Mouse (Mus musculus): ENCODE data around the gene Heatr5a.

The Heatr5a gene

GRCm38 (mm10) chr12:51882606-51883296, 88.4 kb downstream of the Heatr5a start:
- DNase-seq: no peak

GRCm38 (mm10) chr12:51881775-51882174, 89.3 kb downstream of the Heatr5a start:
- DNase-seq: no peak

GRCm38 (mm10) chr12:51871446-51872144, 99.5 kb downstream of the Heatr5a start:
- DNase-seq: no peak

GRCm38 (mm10) chr12:51869511-51869910, 101.6 kb downstream of the Heatr5a start:
- no peak for DNase-seq

- DNase-seq: no peak
Observed at GRCm38 (mm10) chr12:51867076-51867475, 104.0 kb downstream of the Heatr5a start.

GRCm38 (mm10) chr12:51866226-51866910, 104.8 kb downstream of the Heatr5a start:
- DNase-seq: peak; percentile 9

- DNase-seq: peak; percentile 28
Observed at GRCm38 (mm10) chr12:51865790-51866179, 105.3 kb downstream of the Heatr5a start.

- no peak for DNase-seq
Observed at GRCm38 (mm10) chr12:51865061-51865789, 105.9 kb downstream of the Heatr5a start.

- DNase-seq: peak; percentile 45
Observed at GRCm38 (mm10) chr12:51863116-51864002, 107.8 kb downstream of the Heatr5a start.

- DNase-seq: no peak
Observed at GRCm38 (mm10) chr12:51858134-51859028, 112.7 kb downstream of the Heatr5a start.

- DNase-seq: no peak
Observed at GRCm38 (mm10) chr12:51856768-51857295, 114.3 kb downstream of the Heatr5a start.

- DNase-seq: no peak
Observed at GRCm38 (mm10) chr12:51855872-51856271, 115.2 kb downstream of the Heatr5a start.

GRCm38 (mm10) chr12:51855453-51855852, 115.7 kb downstream of the Heatr5a start:
- no peak for DNase-seq

- DNase-seq: no peak
Observed at GRCm38 (mm10) chr12:51851617-51852016, 119.5 kb downstream of the Heatr5a start.

GRCm38 (mm10) chr12:51851155-51851554, 120.0 kb downstream of the Heatr5a start:
- DNase-seq: no peak

GRCm38 (mm10) chr12:51850339-51850738, 120.8 kb downstream of the Heatr5a start:
- no peak for DNase-seq

GRCm38 (mm10) chr12:51849902-51850301, 121.2 kb downstream of the Heatr5a start:
- no peak for DNase-seq

- peak; percentile 51 for DNase-seq
Observed at GRCm38 (mm10) chr12:51847953-51848680, 123.0 kb downstream of the Heatr5a start.

- no peak for DNase-seq
Observed at GRCm38 (mm10) chr12:51845261-51845660, 125.9 kb downstream of the Heatr5a start.

- DNase-seq: peak; percentile 100
Observed at GRCm38 (mm10) chr12:51844771-51845256, 126.3 kb downstream of the Heatr5a start.

Measured in kidney, adult 18-20 months (tissue).